Mouse (Mus musculus): ENCODE measurements at regions not wholly inside any gene's neighbourhood (a gene's known extent, or its start where the extent isn't known, plus 50 kb on each side); places are given as distances from the start of the nearest gene placed in this dataset.

GRCm38 (mm10) chr2:57772315-57772714 is 225.4 kb upstream of the Galnt5 start:
- no peak for DNase-seq

GRCm38 (mm10) chr2:57776154-57776553 is 221.5 kb upstream of the Galnt5 start:
- DNase-seq, result no peak

GRCm38 (mm10) chr2:57780836-57781235 is 216.8 kb upstream of the Galnt5 start:
- DNase-seq, result no peak

DNA sequence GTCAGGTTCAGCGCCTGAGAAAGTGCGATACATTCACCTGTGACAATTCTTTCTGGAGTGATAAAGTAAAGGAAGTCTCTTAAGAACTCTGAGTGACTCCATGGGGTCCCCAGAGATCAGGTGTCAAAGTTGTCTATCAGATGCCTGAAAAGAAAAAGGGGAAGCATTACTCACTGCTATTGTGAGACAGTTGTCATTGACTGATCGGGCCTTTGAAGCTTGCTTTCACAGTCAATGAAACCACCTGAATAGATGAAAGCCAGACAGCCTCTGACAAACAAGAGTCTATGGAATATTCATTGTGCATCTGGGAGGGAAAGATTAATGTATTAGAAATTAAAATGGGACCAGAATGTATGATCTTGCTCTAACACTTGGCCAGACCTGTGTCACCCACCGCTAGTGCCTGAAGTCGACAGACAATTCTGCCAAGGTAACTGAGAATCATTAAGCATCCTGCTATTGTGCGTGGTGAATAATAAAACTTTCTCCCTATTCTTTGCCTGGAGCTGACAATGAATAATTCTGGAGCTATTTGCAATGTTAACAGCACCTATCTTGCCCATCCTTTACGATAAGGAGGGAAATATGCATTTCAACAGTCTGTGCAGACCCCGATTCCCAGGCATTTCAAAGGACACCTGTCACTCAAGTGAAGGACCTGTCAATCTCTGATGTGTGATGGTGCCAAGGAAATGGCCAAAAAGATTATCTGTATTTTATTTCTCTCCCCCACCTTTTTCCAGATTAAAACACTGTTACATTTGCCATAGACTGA is 204.0 kb upstream of the Galnt5 start:
- no peak for DNase-seq

- DNase-seq, result no peak
Observed at GRCm38 (mm10) chr2:57799279-57799678, 198.4 kb upstream of the Galnt5 start.

- no peak for DNase-seq
Observed at GRCm38 (mm10) chr2:57807911-57808310, 189.8 kb upstream of the Galnt5 start.

DNA sequence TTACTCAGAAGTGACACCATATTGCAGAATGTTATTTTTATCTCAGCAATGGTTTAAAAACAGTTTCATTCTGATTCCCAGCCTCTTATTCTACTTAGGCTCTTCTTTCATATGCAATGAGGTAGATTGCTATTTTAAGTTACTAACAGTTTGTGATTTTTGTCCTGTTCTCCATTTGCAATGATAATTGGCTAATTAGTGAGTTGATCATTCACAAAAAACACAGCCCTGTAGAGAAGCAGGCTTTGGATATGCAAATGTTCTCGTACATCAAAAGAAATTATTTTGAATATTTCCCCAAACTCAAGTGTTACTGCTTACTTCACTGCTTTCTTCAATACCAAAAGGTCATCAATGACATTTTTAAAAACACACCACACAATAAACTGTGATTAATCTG is 184.7 kb upstream of the Galnt5 start:
- no peak for DNase-seq

GRCm38 (mm10) chr2:57820343-57820742 is 177.3 kb upstream of the Galnt5 start:
- DNase-seq, result no peak

DNA sequence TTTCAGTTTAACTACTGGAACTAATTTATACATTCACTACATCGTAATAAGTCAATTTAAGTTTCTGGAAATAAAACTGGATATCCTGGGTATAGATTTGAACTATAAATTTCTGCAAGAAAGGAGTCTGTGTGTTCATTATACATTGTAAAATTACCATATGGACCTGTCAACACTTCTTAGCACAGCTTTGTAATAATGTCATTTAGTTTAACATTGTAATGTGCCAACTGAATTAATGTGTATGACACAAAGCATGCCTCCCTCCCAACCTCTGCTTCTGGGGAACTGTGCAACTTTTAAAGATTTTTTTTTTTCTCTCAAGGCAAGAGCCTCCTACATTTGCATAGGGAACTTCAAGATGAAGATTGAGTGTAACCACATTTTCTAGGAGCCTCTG is 176.8 kb upstream of the Galnt5 start:
- DNase-seq, result no peak

DNA sequence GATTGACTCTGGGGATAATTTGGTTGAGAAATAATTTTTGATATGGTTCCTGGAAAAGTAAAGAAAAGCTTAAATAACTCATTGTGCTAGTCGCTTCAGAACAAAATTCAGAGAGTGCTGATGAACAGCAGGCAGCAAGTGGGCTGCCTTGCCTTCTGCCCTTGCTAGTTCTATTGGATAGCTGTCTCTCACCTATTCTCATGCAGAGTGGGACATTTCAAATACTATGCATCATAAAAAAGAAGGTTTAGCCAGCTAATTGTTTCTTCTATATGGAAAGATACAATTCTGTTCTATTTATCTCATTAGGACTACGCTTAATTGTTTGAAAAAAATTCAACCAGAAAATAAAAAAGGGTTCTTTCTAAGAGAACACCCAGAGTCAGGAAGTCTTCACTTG is 169.4 kb upstream of the Galnt5 start:
- no peak for DNase-seq

- DNase-seq, result peak; percentile 80
Observed at GRCm38 (mm10) chr2:57832565-57833355, 164.9 kb upstream of the Galnt5 start.

- no peak for DNase-seq
Observed at GRCm38 (mm10) chr2:57845135-57845534, 152.5 kb upstream of the Galnt5 start.

GRCm38 (mm10) chr2:57847707-57848106 is 150.0 kb upstream of the Galnt5 start:
- DNase-seq, result peak; percentile 12

DNA sequence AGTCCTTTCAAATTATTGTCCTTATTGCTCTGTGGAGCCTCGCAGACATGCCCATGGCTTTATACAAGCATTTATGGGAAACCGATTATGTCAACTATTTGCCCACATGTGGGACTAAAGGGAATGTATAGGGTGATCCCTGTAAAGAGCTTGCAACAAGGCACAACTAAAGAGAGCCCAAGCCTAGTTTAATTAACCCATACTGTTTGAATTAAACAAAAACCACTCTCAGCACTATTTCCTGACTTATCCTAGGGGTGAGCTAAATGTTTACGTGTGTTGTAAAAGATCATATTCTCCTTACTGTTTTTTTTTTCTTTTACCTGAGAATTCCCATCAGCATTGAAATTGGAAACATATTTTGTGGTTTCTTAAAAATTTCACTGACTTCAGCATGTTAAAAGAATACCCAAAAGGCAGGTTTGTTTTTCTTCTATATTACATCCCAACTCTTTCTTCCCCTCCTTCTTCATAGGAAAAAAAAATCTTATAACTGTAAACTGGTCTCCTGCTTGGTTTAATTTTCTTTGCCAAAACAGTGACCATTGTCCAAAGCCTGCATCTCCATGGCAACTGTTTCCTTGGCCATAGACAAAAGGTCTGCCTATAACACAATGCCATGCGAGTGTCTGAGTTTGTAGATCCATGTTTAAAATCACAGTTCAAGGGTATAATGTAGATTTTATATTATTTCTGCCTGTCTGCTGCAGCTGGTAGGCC is 148.2 kb upstream of the Galnt5 start:
- DNase-seq, result no peak

DNA sequence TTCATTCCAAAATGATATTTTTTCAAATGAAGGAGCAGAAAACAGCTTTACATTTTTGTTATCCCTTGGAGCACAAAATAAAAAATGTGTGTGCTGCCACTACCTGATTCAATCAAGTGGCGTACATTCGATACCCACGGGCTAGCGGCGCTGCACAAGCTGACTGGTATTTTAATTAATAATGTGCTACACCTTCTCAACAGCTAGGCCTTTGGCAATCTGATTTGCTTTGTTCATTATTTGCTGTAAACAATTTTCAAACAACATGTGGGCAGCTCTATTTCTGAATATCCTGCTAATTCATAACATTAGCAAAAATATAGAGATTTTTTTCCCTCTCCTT is 147.7 kb upstream of the Galnt5 start:
- no peak for DNase-seq

GRCm38 (mm10) chr2:57856524-57857107 is 141.1 kb upstream of the Galnt5 start:
- peak; percentile 8 for DNase-seq

GRCm38 (mm10) chr2:57865289-57865688 is 132.4 kb upstream of the Galnt5 start:
- no peak for DNase-seq

- DNase-seq, result no peak
Observed at GRCm38 (mm10) chr2:57868046-57868445, 129.6 kb upstream of the Galnt5 start.

DNA sequence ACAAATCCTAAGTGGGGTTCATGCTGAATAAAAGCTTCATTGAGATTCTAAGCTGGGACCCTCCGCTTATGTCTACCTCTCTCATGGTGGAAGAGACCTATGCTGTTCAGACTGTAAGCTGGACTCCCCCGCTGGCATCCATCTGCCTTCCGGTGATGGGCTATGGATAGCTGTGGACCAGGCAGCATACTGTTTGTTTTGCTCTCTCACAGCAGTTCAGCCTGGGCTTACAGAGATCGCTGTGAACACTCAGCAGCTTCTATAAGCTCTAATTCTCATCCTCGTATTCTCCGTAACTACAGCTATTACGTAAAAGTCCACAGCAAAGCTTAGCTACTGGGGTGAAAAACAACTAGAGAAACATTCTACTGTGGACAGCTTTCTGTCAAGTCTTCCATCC is 97.5 kb upstream of the Galnt5 start:
- no peak for DNase-seq

DNA sequence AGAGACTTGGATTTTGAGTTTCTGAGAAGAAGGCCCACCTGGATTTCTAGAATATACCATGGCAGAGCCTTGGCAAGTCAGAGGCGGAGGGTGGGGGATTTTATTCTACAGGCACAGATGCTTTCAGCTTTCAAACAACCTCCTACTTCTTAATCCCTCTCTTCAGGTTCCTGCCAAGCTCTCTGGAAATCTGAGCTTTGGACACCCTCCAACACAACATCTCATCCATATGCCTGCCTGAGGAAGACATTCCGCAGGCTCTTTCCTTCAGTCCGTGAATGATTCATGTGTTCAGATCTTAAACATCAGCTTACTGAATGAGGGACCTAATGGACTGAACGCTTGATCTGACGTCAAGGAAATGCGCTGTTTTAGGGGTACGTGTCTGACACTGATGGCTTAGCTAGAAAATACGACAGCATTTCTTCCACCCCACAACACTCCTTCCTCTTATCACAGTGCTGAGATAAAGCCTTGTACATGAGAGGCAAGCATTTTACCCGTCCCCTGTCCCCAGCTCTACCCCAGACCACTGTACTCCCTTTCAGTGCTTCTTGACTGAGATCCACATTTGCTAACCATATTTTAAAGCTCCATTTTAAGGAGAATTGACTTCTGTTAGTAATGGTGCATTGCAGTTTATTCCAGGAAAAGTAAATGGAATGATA is 97.0 kb upstream of the Galnt5 start:
- DNase-seq, result no peak

DNA sequence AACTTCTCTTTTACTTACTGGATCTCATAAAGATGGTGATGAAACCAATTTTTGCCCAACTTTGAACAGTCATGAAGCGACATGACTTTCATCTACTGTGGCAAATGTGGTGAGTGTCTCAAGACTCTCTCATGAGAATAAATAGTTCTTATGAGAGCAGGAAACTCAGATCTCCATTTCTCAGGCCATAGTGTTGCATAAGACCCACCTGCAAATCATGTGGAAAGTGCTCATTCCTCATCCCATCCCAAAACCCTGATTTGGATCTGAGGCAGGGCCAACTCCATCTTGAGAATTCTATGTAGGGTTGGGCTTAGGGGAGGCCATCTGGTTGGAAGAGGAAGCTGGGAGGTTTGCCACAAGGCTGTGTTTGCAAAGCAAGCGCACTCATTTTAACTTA is 92.5 kb upstream of the Galnt5 start:
- DNase-seq, result no peak

DNA sequence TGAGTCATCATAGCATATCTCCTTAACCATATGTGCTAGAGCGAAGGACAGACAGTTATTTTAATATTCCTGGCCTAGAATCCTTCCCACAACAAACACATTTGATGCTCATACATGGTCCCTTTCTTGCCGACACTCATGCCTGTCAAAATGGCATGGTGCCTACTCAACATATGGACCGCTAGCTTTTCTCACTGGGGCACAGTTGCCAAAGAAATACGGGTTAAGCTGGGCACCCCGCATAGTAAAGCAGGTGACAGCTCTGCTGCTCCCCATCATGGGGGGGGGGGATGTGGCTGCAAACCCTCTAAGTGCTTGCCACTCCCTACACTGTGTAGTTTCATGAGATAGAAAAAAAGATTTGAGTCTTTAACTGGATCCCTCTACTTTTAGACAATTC is 90.7 kb upstream of the Galnt5 start:
- DNase-seq, result no peak

DNA sequence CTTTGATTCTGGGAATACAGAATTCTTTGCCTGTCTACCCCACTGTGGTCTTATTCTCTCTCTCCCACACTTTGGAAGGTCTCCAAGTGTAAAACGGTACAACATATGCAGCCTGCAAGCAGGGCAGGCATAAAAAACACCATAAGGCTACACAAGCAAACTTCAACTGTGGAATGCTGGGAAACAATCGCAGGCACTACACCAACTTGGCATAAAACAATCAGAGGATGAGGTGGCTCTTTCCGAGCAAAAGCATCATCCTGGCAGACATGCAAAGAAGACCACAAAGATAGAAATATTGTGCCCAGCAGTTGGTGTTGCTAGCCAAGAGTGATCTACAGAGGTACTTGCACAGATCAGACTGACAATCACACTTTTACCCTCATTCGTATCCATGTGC is 88.0 kb upstream of the Galnt5 start:
- no peak for DNase-seq
